Mouse (Mus musculus): Measurements from ENCODE around the gene Cops9. TPM values are rescaled to one million over a fixed set of nuclear protein-coding genes. Genes with fewer than 3 reads are reported as not detected.

The Cops9 gene
- polyA plus RNA-seq, 1 experiment from 2014 or later, result 467 TPM

GRCm38 (mm10) chr1:92632196-92632595, 9.6 kb downstream of the Cops9 start:
- H3K27ac ChIP-seq (ENCODE audit: low read depth), result no peak overlapping the region
- H3K4me2 ChIP-seq (ENCODE audit: low read length), result no peak overlapping the region
- H3K9me3 ChIP-seq (ENCODE audit: control insufficient read depth, low read length), result no peaks in the 10 kb centered on the region
- H3K27me3 ChIP-seq (replicated peaks; ENCODE audit: control insufficient read depth, insufficient read depth, low read length), result no peaks in the 10 kb centered on the region
- DNase-seq (ENCODE audit: low spot score), result no peak
- ATAC-seq (replicated peaks; ENCODE audit: low FRiP score, low TSS enrichment, low read depth), result no peak
- 82% methylated on average over 5 of the region's 5 CpGs for WGBS
- peaks cover 21% of the 10 kb centered on the region for H3K36me3 ChIP-seq (ENCODE audit: control insufficient read depth, insufficient read depth, low read length)
- no peaks in the 10 kb centered on the region for H3K4me1 ChIP-seq (replicated peaks; ENCODE audit: control insufficient read depth, insufficient read depth, low read length)
- no peak overlapping the region for H3K9ac ChIP-seq (ENCODE audit: low read length)
- no peak overlapping the region for H3K4me3 ChIP-seq (ENCODE audit: low read depth, low read length)

- 69% methylated on average over 4 of the region's 4 CpGs for WGBS
- Histone ChIP-seq H3K27me3 (replicated peaks; ENCODE audit: control insufficient read depth, insufficient read depth, low read length) (no peaks in the 10 kb centered on the region), H3K4me3 (ENCODE audit: low read depth, low read length) (no peak overlapping the region), H3K9ac (ENCODE audit: low read length) (no peak overlapping the region), H3K27ac (ENCODE audit: low read depth) (no peak overlapping the region), H3K36me3 (ENCODE audit: control insufficient read depth, insufficient read depth, low read length) (no peaks in the 10 kb centered on the region), H3K9me3 (ENCODE audit: control insufficient read depth, low read length) (no peaks in the 10 kb centered on the region), H3K4me1 (replicated peaks; ENCODE audit: control insufficient read depth, insufficient read depth, low read length) (no peaks in the 10 kb centered on the region), H3K4me2 (ENCODE audit: low read length) (no peak overlapping the region)
- DNase-seq (ENCODE audit: low spot score) (no peak), ATAC-seq (replicated peaks; ENCODE audit: low FRiP score, low TSS enrichment, low read depth) (no peak)
These were observed 13.6 kb downstream of the Cops9 start for GRCm38 (mm10) chr1:92628227-92628626.

- DNase-seq (ENCODE audit: low spot score), result peak; percentile 9
- H3K36me3 ChIP-seq (ENCODE audit: control insufficient read depth, insufficient read depth, low read length), result no peaks in the 10 kb centered on the region
- 62% methylated on average over 4 of the region's 4 CpGs for WGBS
- H3K27me3 ChIP-seq (replicated peaks; ENCODE audit: control insufficient read depth, insufficient read depth, low read length), result no peaks in the 10 kb centered on the region
- H3K4me3 ChIP-seq (ENCODE audit: low read depth, low read length), result no peak overlapping the region
- H3K9ac ChIP-seq (ENCODE audit: low read length), result no peak overlapping the region
- H3K9me3 ChIP-seq (ENCODE audit: control insufficient read depth, low read length), result no peaks in the 10 kb centered on the region
- ATAC-seq (replicated peaks; ENCODE audit: low FRiP score, low TSS enrichment, low read depth), result no peak
- no peak overlapping the region for H3K27ac ChIP-seq (ENCODE audit: low read depth)
- H3K4me1 ChIP-seq (replicated peaks; ENCODE audit: control insufficient read depth, insufficient read depth, low read length), result no peaks in the 10 kb centered on the region
- no peak overlapping the region for H3K4me2 ChIP-seq (ENCODE audit: low read length)
These were observed 23.4 kb downstream of the Cops9 start for GRCm38 (mm10) chr1:92618360-92618759.

GRCm38 (mm10) chr1:92617488-92617887, 24.3 kb downstream of the Cops9 start, which contains the start of gene Olfr12:
Gene Olfr12 (plus strand): TSS chr1:92617788.
- DNase-seq (ENCODE audit: low spot score) (no peak), ATAC-seq (replicated peaks; ENCODE audit: low FRiP score, low TSS enrichment, low read depth) (no peak)
- no peak within 1 kb of the TSS for H3K4me3 ChIP-seq (ENCODE audit: low read depth, low read length)
- 70% methylated on average over 2 of the region's 2 CpGs for WGBS
- no peaks in the 10 kb centered on the region for H3K27me3 ChIP-seq (replicated peaks; ENCODE audit: control insufficient read depth, insufficient read depth, low read length)
- H3K4me1 ChIP-seq (replicated peaks; ENCODE audit: control insufficient read depth, insufficient read depth, low read length), result no peaks in the 10 kb centered on the region
- H3K27ac ChIP-seq (ENCODE audit: low read depth), result no peak within 1 kb of the TSS
- H3K36me3 ChIP-seq (ENCODE audit: control insufficient read depth, insufficient read depth, low read length), result no peaks in the 10 kb centered on the region
- H3K9me3 ChIP-seq (ENCODE audit: control insufficient read depth, low read length), result no peaks in the 10 kb centered on the region
- no peak within 1 kb of the TSS for H3K4me2 ChIP-seq (ENCODE audit: low read length)
- no peak within 1 kb of the TSS for H3K9ac ChIP-seq (ENCODE audit: low read length)

GRCm38 (mm10) chr1:92616046-92616445, 25.7 kb downstream of the Cops9 start:
- Histone ChIP-seq H3K9ac (ENCODE audit: low read length) (no peak overlapping the region), H3K27me3 (replicated peaks; ENCODE audit: control insufficient read depth, insufficient read depth, low read length) (no peaks in the 10 kb centered on the region), H3K4me1 (replicated peaks; ENCODE audit: control insufficient read depth, insufficient read depth, low read length) (no peaks in the 10 kb centered on the region), H3K36me3 (ENCODE audit: control insufficient read depth, insufficient read depth, low read length) (no peaks in the 10 kb centered on the region), H3K4me3 (ENCODE audit: low read depth, low read length) (no peak overlapping the region), H3K4me2 (ENCODE audit: low read length) (no peak overlapping the region), H3K27ac (ENCODE audit: low read depth) (no peak overlapping the region), H3K9me3 (ENCODE audit: control insufficient read depth, low read length) (no peaks in the 10 kb centered on the region)
- 78% methylated on average over 1 of the region's 1 CpGs for WGBS
- DNase-seq (ENCODE audit: low spot score), result no peak
- no peak for ATAC-seq (replicated peaks; ENCODE audit: low FRiP score, low TSS enrichment, low read depth)

- H3K9me3 ChIP-seq (ENCODE audit: control insufficient read depth, low read length), result no peaks in the 10 kb centered on the region
- DNase-seq (ENCODE audit: low spot score), result no peak
- no peak overlapping the region for H3K4me3 ChIP-seq (ENCODE audit: low read depth, low read length)
- no peak for ATAC-seq (replicated peaks; ENCODE audit: low FRiP score, low TSS enrichment, low read depth)
- 18% methylated on average over 1 of the region's 1 CpGs for WGBS
- H3K4me2 ChIP-seq (ENCODE audit: low read length), result no peak overlapping the region
- H3K27me3 ChIP-seq (replicated peaks; ENCODE audit: control insufficient read depth, insufficient read depth, low read length), result no peaks in the 10 kb centered on the region
- no peak overlapping the region for H3K27ac ChIP-seq (ENCODE audit: low read depth)
- H3K36me3 ChIP-seq (ENCODE audit: control insufficient read depth, insufficient read depth, low read length), result no peaks in the 10 kb centered on the region
- no peak overlapping the region for H3K9ac ChIP-seq (ENCODE audit: low read length)
- H3K4me1 ChIP-seq (replicated peaks; ENCODE audit: control insufficient read depth, insufficient read depth, low read length), result no peaks in the 10 kb centered on the region
These were observed 27.3 kb downstream of the Cops9 start for GRCm38 (mm10) chr1:92614516-92614915.

- no peaks in the 10 kb centered on the region for H3K27me3 ChIP-seq (replicated peaks; ENCODE audit: control insufficient read depth, insufficient read depth, low read length)
- H3K9me3 ChIP-seq (ENCODE audit: control insufficient read depth, low read length), result no peaks in the 10 kb centered on the region
- no peak overlapping the region for H3K4me3 ChIP-seq (ENCODE audit: low read depth, low read length)
- H3K36me3 ChIP-seq (ENCODE audit: control insufficient read depth, insufficient read depth, low read length), result no peaks in the 10 kb centered on the region
- 46% methylated on average over 4 of the region's 4 CpGs for WGBS
- H3K9ac ChIP-seq (ENCODE audit: low read length), result no peak overlapping the region
- H3K4me2 ChIP-seq (ENCODE audit: low read length), result no peak overlapping the region
- no peak overlapping the region for H3K27ac ChIP-seq (ENCODE audit: low read depth)
- DNase-seq (ENCODE audit: low spot score) (no peak), ATAC-seq (replicated peaks; ENCODE audit: low FRiP score, low TSS enrichment, low read depth) (no peak)
- no peaks in the 10 kb centered on the region for H3K4me1 ChIP-seq (replicated peaks; ENCODE audit: control insufficient read depth, insufficient read depth, low read length)
These were observed 28.6 kb downstream of the Cops9 start for GRCm38 (mm10) chr1:92613175-92613574.

GRCm38 (mm10) chr1:92611008-92611407, 30.8 kb downstream of the Cops9 start:
- no peaks in the 10 kb centered on the region for H3K27me3 ChIP-seq (replicated peaks; ENCODE audit: control insufficient read depth, insufficient read depth, low read length)
- no peaks in the 10 kb centered on the region for H3K9me3 ChIP-seq (ENCODE audit: control insufficient read depth, low read length)
- no peaks in the 10 kb centered on the region for H3K4me1 ChIP-seq (replicated peaks; ENCODE audit: control insufficient read depth, insufficient read depth, low read length)
- no peak overlapping the region for H3K4me2 ChIP-seq (ENCODE audit: low read length)
- no peak overlapping the region for H3K27ac ChIP-seq (ENCODE audit: low read depth)
- H3K36me3 ChIP-seq (ENCODE audit: control insufficient read depth, insufficient read depth, low read length), result no peaks in the 10 kb centered on the region
- WGBS, result 3% methylated on average over 5 of the region's 5 CpGs
- ATAC-seq (replicated peaks; ENCODE audit: low FRiP score, low TSS enrichment, low read depth) (0 out of 2 replicates have a peak, but pooled peaks have one; percentile 55), DNase-seq (ENCODE audit: low spot score) (peak; percentile 75)
- no peak overlapping the region for H3K4me3 ChIP-seq (ENCODE audit: low read depth, low read length)
- H3K9ac ChIP-seq (ENCODE audit: low read length), result no peak overlapping the region

- DNase-seq (ENCODE audit: low spot score), result peak; percentile 18
- H3K27ac ChIP-seq (ENCODE audit: low read depth), result no peak overlapping the region
- H3K9me3 ChIP-seq (ENCODE audit: control insufficient read depth, low read length), result no peaks in the 10 kb centered on the region
- no peaks in the 10 kb centered on the region for H3K27me3 ChIP-seq (replicated peaks; ENCODE audit: control insufficient read depth, insufficient read depth, low read length)
- whole genome bisulfite sequencing, result 79% methylated on average over 4 of the region's 4 CpGs
- no peak for ATAC-seq (replicated peaks; ENCODE audit: low FRiP score, low TSS enrichment, low read depth)
- H3K36me3 ChIP-seq (ENCODE audit: control insufficient read depth, insufficient read depth, low read length), result no peaks in the 10 kb centered on the region
- H3K9ac ChIP-seq (ENCODE audit: low read length), result no peak overlapping the region
- H3K4me2 ChIP-seq (ENCODE audit: low read length), result no peak overlapping the region
- no peak overlapping the region for H3K4me3 ChIP-seq (ENCODE audit: low read depth, low read length)
- no peaks in the 10 kb centered on the region for H3K4me1 ChIP-seq (replicated peaks; ENCODE audit: control insufficient read depth, insufficient read depth, low read length)
These were observed 34.1 kb downstream of the Cops9 start for GRCm38 (mm10) chr1:92607711-92608110.
